Mouse (Mus musculus) kidney, embryonic 16.5 days (tissue): ENCODE data around the gene Orai1. TPM values are rescaled to one million over a fixed set of nuclear protein-coding genes. Genes with fewer than 3 reads are reported as not detected.

Source experiments
- ATAC-seq: fragments of 200-750 bp; cut with Nextera tagmentation; 2 replicates; pipeline ENCODE4 v1.8.0; 2017; ENCODE audit warnings: moderate TSS enrichment; ENCODE audit not compliant: low FRiP score, low TSS enrichment
- H3K27ac ChIP-seq: fragments of 300-500 bp; sonication (generic); 2 replicates; pipeline ENCODE4 v1.5.1; 2014; ENCODE audit warnings: low read length
- H3K27me3 ChIP-seq: fragments of 300-500 bp; sonication (generic); 2 replicates; pipeline ENCODE4 v1.6.1; 2014; ENCODE audit warnings: low read length, control low read depth, mixed read lengths; ENCODE audit not compliant: insufficient read depth
- H3K36me3 ChIP-seq: fragments of 300-500 bp; sonication (generic); 2 replicates; pipeline ENCODE4 v1.6.1; 2014; ENCODE audit warnings: low read length, control low read depth, mixed read lengths; ENCODE audit not compliant: insufficient read depth
- H3K4me1 ChIP-seq: fragments of 300-500 bp; sonication (generic); 2 replicates; pipeline ENCODE4 v1.6.1; 2014; ENCODE audit warnings: low read length, control low read depth, mixed read lengths; ENCODE audit not compliant: insufficient read depth
- H3K4me2 ChIP-seq: fragments of 300-500 bp; sonication (generic); replicated peaks from 2 replicates; pipeline ENCODE4 v1.6.1; 2014; ENCODE audit warnings: low read depth, low read length
- H3K4me3 ChIP-seq: fragments of 300-500 bp; sonication (generic); 2 replicates; pipeline ENCODE4 v1.5.1; 2014; ENCODE audit warnings: mild to moderate bottlenecking, low read length
- H3K9ac ChIP-seq: fragments of 300-500 bp; sonication (generic); replicated peaks from 2 replicates; pipeline ENCODE4 v1.6.1; 2014; ENCODE audit warnings: low read length
- H3K9me3 ChIP-seq: fragments of 300-500 bp; sonication (generic); 2 replicates; pipeline ENCODE4 v1.6.1; 2016; ENCODE audit warnings: low read length, control low read depth
- WGBS: fragments of 180-500 bp; shearing (Covaris S2); extraction: QIAGEN DNeasy Blood & Tissue Kit; methylation state at CpG from one replicate; pipeline ENCODE4 v1.1.7; 2014; 5-methylcytosine and 5-hydroxymethylcytosine counted together
- polyA plus RNA-seq: library from polyadenylated mRNA; unstranded; fragments of >200 nt; fragmentation: Nextera tagmentation; extraction: Ambion mirVana; gene quantifications from 2 replicates; pipeline ENCODE4 v1.2.1, GENCODE M21; 2015

Gene Orai1
- polyA plus RNA-seq, 1 experiment from 2014 or later = 17.5 TPM

DNA sequence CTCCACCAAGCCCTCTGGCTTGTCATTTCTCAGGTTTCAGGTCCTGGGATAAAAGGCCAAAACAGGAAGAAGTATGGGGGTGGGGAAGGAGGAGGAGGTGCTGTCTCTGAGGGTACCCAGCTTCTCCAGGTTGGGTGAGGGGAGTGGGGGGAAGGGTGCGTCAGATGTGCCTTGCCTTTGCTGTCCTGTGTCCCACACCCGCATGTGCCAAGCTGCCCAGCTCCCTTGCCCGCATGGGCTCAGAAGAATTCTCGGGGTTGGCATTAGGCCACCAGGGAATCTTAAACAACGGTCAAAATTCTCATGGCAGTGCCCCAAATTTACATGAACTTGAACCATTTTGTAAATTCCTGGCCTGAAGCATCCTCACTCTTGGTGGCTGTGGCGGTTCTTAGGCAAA, 11.5 kb downstream of the Orai1 start:
- no peak overlapping the region for H3K4me3 ChIP-seq
- H3K27ac ChIP-seq = no peak overlapping the region
- no peaks in the 10 kb centered on the region for H3K27me3 ChIP-seq
- no peak for ATAC-seq
- 57% methylated on average over 6 of the region's 6 CpGs for WGBS
- peaks cover 23% of the 10 kb centered on the region for H3K36me3 ChIP-seq
- H3K9ac ChIP-seq = no peak overlapping the region
- peaks cover 23% of the 10 kb centered on the region for H3K4me1 ChIP-seq
- H3K4me2 ChIP-seq = no peak overlapping the region
- 0 out of 2 replicates have a peak, but pooled peaks cover 3% of the 10 kb centered on the region for H3K9me3 ChIP-seq

DNA sequence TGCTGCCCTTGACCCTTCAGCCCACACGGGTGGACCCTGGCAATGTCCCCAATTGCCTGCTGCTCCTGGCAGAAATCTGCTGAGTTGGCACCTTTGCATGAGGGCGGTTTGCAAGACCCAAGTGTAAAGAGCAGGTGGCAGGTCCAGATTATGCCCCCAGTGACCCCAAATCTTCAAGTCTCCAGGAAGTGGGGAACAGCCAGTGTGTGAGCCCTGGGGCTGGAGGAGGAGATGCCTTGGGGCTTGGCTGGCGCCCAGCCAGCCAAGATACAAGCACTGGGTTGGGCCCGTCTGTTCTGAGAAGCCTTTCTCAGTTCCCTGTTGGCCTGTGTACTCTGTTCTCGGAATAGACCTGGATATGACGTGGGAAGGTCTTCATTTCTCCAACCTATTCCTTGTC, 12.6 kb downstream of the Orai1 start:
- Histone ChIP-seq H3K4me3 (no peak overlapping the region), H3K9ac (no peak overlapping the region), H3K4me1 (peaks cover 23% of the 10 kb centered on the region), H3K27ac (no peak overlapping the region), H3K36me3 (peaks cover 28% of the 10 kb centered on the region), H3K27me3 (no peaks in the 10 kb centered on the region), H3K9me3 (0 out of 2 replicates have a peak, but pooled peaks cover 5% of the 10 kb centered on the region), H3K4me2 (no peak overlapping the region)
- WGBS = 66% methylated on average over 6 of the region's 6 CpGs
- no peak for ATAC-seq

GRCm38 (mm10) chr5:123029729-123030128, 14.9 kb downstream of the Orai1 start:
- Histone ChIP-seq H3K4me3 (no peak overlapping the region), H3K4me1 (peaks cover 22% of the 10 kb centered on the region), H3K9me3 (0 out of 2 replicates have a peak, but pooled peaks cover 5% of the 10 kb centered on the region), H3K4me2 (no peak overlapping the region), H3K36me3 (peaks cover 28% of the 10 kb centered on the region), H3K9ac (no peak overlapping the region), H3K27me3 (no peaks in the 10 kb centered on the region), H3K27ac (no peak overlapping the region)
- ATAC-seq = no peak
- WGBS = 88% methylated on average over 7 of the region's 7 CpGs

DNA sequence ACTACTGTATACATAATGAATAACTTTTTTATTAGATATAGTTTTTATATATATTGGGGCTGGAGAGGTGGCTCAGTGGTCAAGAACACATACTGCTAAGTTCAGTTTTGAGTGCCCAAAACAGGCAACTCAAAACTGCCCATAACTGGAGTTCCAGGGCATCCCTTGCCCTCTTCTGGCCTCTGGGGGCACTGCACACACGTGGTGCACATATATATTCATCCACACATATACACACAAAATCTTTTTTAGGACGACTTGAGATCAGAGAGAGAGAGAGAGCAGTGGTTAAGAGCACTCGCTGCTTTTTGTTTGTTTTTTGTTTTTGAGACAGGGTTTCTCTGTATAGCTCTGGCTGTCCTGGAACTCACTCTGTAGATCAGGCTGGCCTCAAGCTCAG, 16.4 kb downstream of the Orai1 start:
- Histone ChIP-seq H3K4me2 (no peak overlapping the region), H3K27me3 (no peaks in the 10 kb centered on the region), H3K4me1 (peaks cover 16% of the 10 kb centered on the region; the same call in 1 of the 2 replicates), H3K9ac (no peak overlapping the region), H3K4me3 (no peak overlapping the region), H3K36me3 (peaks cover 28% of the 10 kb centered on the region), H3K9me3 (0 out of 2 replicates have a peak, but pooled peaks cover 5% of the 10 kb centered on the region), H3K27ac (no peak overlapping the region)
- no peak for ATAC-seq
- WGBS = 95% methylated on average over 3 of the region's 3 CpGs

GRCm38 (mm10) chr5:123033646-123034160, 18.8 kb downstream of the Orai1 start:
- ATAC-seq = no peak
- no peak overlapping the region for H3K4me3 ChIP-seq
- WGBS = 70% methylated on average over 7 of the region's 7 CpGs

GRCm38 (mm10) chr5:123035089-123035488, 20.2 kb downstream of the Orai1 start:
- 0 out of 2 replicates have a peak, but pooled peaks cover 5% of the 10 kb centered on the region for H3K9me3 ChIP-seq
- 0 out of 2 replicates have a peak overlapping the region, but pooled peaks have one; percentile 38 for H3K27ac ChIP-seq

More at GRCm38 (mm10) chr5:123033646-123034160, 18.8 kb downstream of the Orai1 start:
- Histone ChIP-seq H3K4me1 (peaks cover 7% of the 10 kb centered on the region; the same call in 1 of the 2 replicates), H3K27ac (no peak overlapping the region), H3K9me3 (0 out of 2 replicates have a peak, but pooled peaks cover 5% of the 10 kb centered on the region), H3K4me2 (no peak overlapping the region), H3K36me3 (peaks cover 28% of the 10 kb centered on the region), H3K9ac (no peak overlapping the region), H3K27me3 (no peaks in the 10 kb centered on the region)

GRCm38 (mm10) chr5:123035564-123035963, 20.7 kb downstream of the Orai1 start:
- H3K4me1 ChIP-seq = peaks cover 16% of the 10 kb centered on the region; the same call in 1 of the 2 replicates
- 0 out of 2 replicates have a peak overlapping the region, but pooled peaks have one; percentile 38 for H3K27ac ChIP-seq
- H3K36me3 ChIP-seq = peaks cover 13% of the 10 kb centered on the region
- H3K9ac ChIP-seq = no peak overlapping the region
- no peak overlapping the region for H3K4me2 ChIP-seq
- H3K9me3 ChIP-seq = 0 out of 2 replicates have a peak, but pooled peaks cover 5% of the 10 kb centered on the region
- ATAC-seq = peak; percentile 59
- no peaks in the 10 kb centered on the region for H3K27me3 ChIP-seq
- WGBS = 21% methylated on average over 6 of the region's 6 CpGs
- H3K4me3 ChIP-seq = no peak overlapping the region

More at GRCm38 (mm10) chr5:123035089-123035488, 20.2 kb downstream of the Orai1 start:
- H3K4me1 ChIP-seq = peaks cover 16% of the 10 kb centered on the region; the same call in 1 of the 2 replicates
- no peak overlapping the region for H3K9ac ChIP-seq
- 89% methylated on average over 4 of the region's 4 CpGs for WGBS
- H3K4me2 ChIP-seq = no peak overlapping the region
- no peaks in the 10 kb centered on the region for H3K27me3 ChIP-seq
- ATAC-seq = no peak
- no peak overlapping the region for H3K4me3 ChIP-seq
- peaks cover 18% of the 10 kb centered on the region for H3K36me3 ChIP-seq

DNA sequence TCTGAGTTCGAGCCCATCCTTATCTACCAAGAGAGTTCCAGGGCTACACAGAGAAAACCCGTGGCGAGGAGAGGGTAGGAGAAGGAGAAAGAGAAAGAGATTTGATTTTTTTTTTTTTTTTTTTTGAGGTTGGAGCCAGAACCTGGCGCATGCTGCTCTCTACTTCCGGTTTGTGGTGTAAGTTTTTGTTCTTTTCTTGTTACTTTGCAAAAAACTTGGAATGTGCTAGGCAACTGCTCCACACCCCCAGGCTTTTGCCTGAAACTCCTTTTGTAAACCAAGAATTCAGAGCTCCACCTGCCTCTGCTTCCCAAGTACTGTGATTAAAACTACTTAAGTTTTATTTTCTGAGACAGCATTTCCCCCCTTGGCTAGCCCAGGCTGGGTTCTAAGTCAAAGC, 23.2 kb downstream of the Orai1 start:
- WGBS = 83% methylated on average over 5 of the region's 5 CpGs
- ATAC-seq = no peak

GRCm38 (mm10) chr5:123039120-123039752, 24.4 kb downstream of the Orai1 start:
- Histone ChIP-seq H3K36me3 (no peaks in the 10 kb centered on the region), H3K9ac (peak overlapping the region; percentile 54), H3K4me3 (peak overlapping the region; percentile 41), H3K9me3 (no peaks in the 10 kb centered on the region), H3K4me2 (peak overlapping the region; percentile 68), H3K4me1 (peaks cover 16% of the 10 kb centered on the region; the same call in 1 of the 2 replicates), H3K27ac (no peak overlapping the region), H3K27me3 (no peaks in the 10 kb centered on the region)
- peak; percentile 52; the same call in 1 of the 2 replicates for ATAC-seq
- 5% methylated on average over 25 of the region's 25 CpGs for WGBS

More for the DNA sequence above, 23.2 kb downstream of the Orai1 start:
- Histone ChIP-seq H3K4me3 (no peak overlapping the region), H3K27ac (no peak overlapping the region), H3K4me1 (peaks cover 16% of the 10 kb centered on the region; the same call in 1 of the 2 replicates), H3K9me3 (no peaks in the 10 kb centered on the region), H3K9ac (no peak overlapping the region), H3K4me2 (no peak overlapping the region), H3K27me3 (no peaks in the 10 kb centered on the region), H3K36me3 (no peaks in the 10 kb centered on the region)

- Histone ChIP-seq H3K27me3 (no peaks in the 10 kb centered on the region), H3K4me1 (peaks cover 12% of the 10 kb centered on the region; the same call in 1 of the 2 replicates), H3K4me2 (no peak overlapping the region; the same call in 1 of the 2 replicates), H3K36me3 (no peaks in the 10 kb centered on the region), H3K4me3 (no peak overlapping the region), H3K9me3 (no peaks in the 10 kb centered on the region), H3K27ac (peak overlapping the region; percentile 64; the same call in 1 of the 2 replicates), H3K9ac (no peak overlapping the region; the same call in 1 of the 2 replicates)
- no peak for ATAC-seq
- WGBS = 46% methylated on average over 7 of the region's 7 CpGs
Observed at GRCm38 (mm10) chr5:123040796-123041195, 25.9 kb downstream of the Orai1 start.
